Comparison of ENCODE assay signal across 8 mouse cellular contexts in the genomic region with DNA sequence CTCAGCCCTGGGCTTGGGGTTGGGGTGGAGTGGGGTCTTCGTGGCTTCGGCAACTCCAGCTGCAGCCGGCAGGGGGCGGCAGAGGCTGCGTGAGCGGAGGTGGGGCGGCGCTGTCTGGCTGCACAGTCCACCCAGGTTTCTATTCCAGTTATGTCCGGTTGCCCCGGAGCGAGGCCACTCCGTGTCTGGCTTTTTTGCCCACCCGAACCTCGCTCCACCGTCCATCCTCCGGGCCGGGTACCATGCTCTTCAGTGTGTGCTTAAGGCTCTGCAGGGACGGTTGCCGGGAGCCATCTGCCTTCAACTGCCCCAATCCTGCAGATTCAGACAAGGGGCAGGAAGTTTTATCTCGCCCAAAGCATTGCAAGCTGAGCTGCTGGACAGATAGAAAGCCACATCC. TPM values are rescaled to one million over a fixed set of nuclear protein-coding genes. Genes with fewer than 3 reads are reported as not detected.
A peak's percentile ranks its signal among the peaks of the same experiment; 100 is the strongest.
DNase-seq lines count a peak whose midpoint lies in the region; ATAC-seq lines count a peak whose summit lies in the region.

No protein-coding gene starts in this region.

- H3K36me3 ChIP-seq in hindbrain, embryonic 11.5 days (ENCODE audit: control insufficient read depth, insufficient read depth, low read length), result no peaks in the 10 kb centered on the region

- peak; percentile 60 for DNase-seq in R1 (ENCODE audit: low read depth, low spot score)
- DNase-seq in cerebellum, postnatal 10 days, result peak; percentile 91 to 92
- peak; percentile 15 to 54 for DNase-seq in frontal cortex, postnatal 10 days (ENCODE audit: low spot score in 2 of 2)
- peak; percentile 90 for DNase-seq in hindbrain, embryonic 11.5 days (ENCODE audit: low spot score)
- peak; percentile 51 to 56 for DNase-seq in left cerebral cortex, adult 18-20 months (ENCODE audit: low spot score in 2 of 2)
- peak; percentile 64 to 70 for DNase-seq in lung, postnatal 4 days
- DNase-seq in retina, embryonic 14.5 days (ENCODE audit: low spot score), result peak; percentile 85
- peak; percentile 15 for DNase-seq in urinary bladder, postnatal 10 days (ENCODE audit: low spot score)

- peak overlapping the region; percentile 36 for H3K4me3 ChIP-seq in hindbrain, embryonic 11.5 days (ENCODE audit: low read depth, low read length)

- no peak overlapping the region for H3K27ac ChIP-seq in hindbrain, embryonic 11.5 days (ENCODE audit: low read depth, low read length)

- WGBS in hindbrain, embryonic 11.5 days, result 2% methylated on average over 20 of the region's 20 CpGs

- no peaks in the 10 kb centered on the region for H3K27me3 ChIP-seq in hindbrain, embryonic 11.5 days (ENCODE audit: control insufficient read depth, insufficient read depth, low read length)

- H3K4me2 ChIP-seq in hindbrain, embryonic 11.5 days (replicated peaks; ENCODE audit: low read depth, low read length), result peak overlapping the region; percentile 51

- peak; percentile 90 for ATAC-seq in hindbrain, embryonic 11.5 days (ENCODE audit: low FRiP score)

- H3K4me1 ChIP-seq in hindbrain, embryonic 11.5 days (replicated peaks; ENCODE audit: control insufficient read depth, insufficient read depth, low read length), result no peaks in the 10 kb centered on the region; the same call in 1 of the 2 replicates

- peak overlapping the region; percentile 60; the same call in 1 of the 2 replicates for H3K9ac ChIP-seq in hindbrain, embryonic 11.5 days (ENCODE audit: low read depth, low read length)

- no peaks in the 10 kb centered on the region for H3K9me3 ChIP-seq in hindbrain, embryonic 11.5 days (ENCODE audit: control insufficient read depth, low read length)

RNA-seq across cellular contexts. Expression of a gene that starts 36.3 kb away (rescaled TPM):
- not detected in 2 replicates for polyA plus RNA-seq in hindbrain, embryonic 11.5 days (2014; fragmentation: Nextera tagmentation; extraction: Ambion mirVana)
- total RNA-seq in left cerebral cortex, adult 18-20 months (2021), result 1 to 10 TPM; 5.9 to 6.8 TPM

Comparison
In these comparisons a context has a peak if more than half of its experiments do, and no peak if none do; other contexts are left out.
1. DNase-seq: peak in every context shown above with its lines; median percentile 92 in cerebellum, postnatal 10 days; 90 in hindbrain, embryonic 11.5 days; 85 in retina, embryonic 14.5 days; 67 in lung, postnatal 4 days; 60 in R1; 54 in left cerebral cortex, adult 18-20 months; 34 in frontal cortex, postnatal 10 days; 15 in urinary bladder, postnatal 10 days.